Mouse (Mus musculus): ENCODE measurements around the gene Ercc2.

- no peak for TF ChIP-seq ZMIZ1 (IDR thresholded peaks at IDR 0.05; ENCODE audit: low read depth, low read length)
- no peak for TF ChIP-seq CTCF (conservative IDR thresholded peaks at IDR 0.05 in 1 of 2, IDR thresholded peaks at IDR 0.05 in 1 of 2; ENCODE audit: low read depth in 2 of 2, low read length in 2 of 2)
- no peak for TF ChIP-seq CHD2 (IDR thresholded peaks at IDR 0.05; ENCODE audit: low read length)
- TF ChIP-seq POLR2A (IDR thresholded peaks at IDR 0.05; ENCODE audit: low read depth, low read length): no peak
- no peak for TF ChIP-seq CHD1 (IDR thresholded peaks at IDR 0.05; ENCODE audit: low read depth, low read length)
- TF ChIP-seq SMC3 (IDR thresholded peaks at IDR 0.05; ENCODE audit: low read depth, low read length): no peak
- TF ChIP-seq BHLHE40 (IDR thresholded peaks at IDR 0.05; ENCODE audit: low read depth, low read length): no peak
- TF ChIP-seq ETS1 (conservative IDR thresholded peaks at IDR 0.05; ENCODE audit: low read depth, low read length): no peak
- TF ChIP-seq SIN3A (IDR thresholded peaks at IDR 0.05; ENCODE audit: low read length): no peak
- TF ChIP-seq NRF1 (IDR thresholded peaks at IDR 0.05; ENCODE audit: low read depth, low read length): no peak
- TF ChIP-seq ZKSCAN1 (IDR thresholded peaks at IDR 0.05; ENCODE audit: borderline replicate concordance, low read depth, low read length): no peak
- TF ChIP-seq E2F4 (IDR thresholded peaks at IDR 0.05; ENCODE audit: insufficient replicate concordance, low read depth, low read length): no peak
- no peak for TF ChIP-seq TBP (conservative IDR thresholded peaks at IDR 0.05; ENCODE audit: low read depth, low read length)
Observed at GRCm38 (mm10) chr7:19394484-19394883, 12.7 kb downstream of the Ercc2 start.
